Mouse (Mus musculus): ENCODE results near the gene Vps53. TPM values are rescaled to one million over a fixed set of nuclear protein-coding genes. Genes with fewer than 3 reads are reported as not detected.
A peak's percentile ranks its signal among the peaks of the same experiment; 100 is the strongest.

Vps53 gene
- total RNA-seq, 2 experiments from 2014 or later: 90.3 to 94.4 TPM

- no peak for DNase-seq (ENCODE audit: extremely low spot score in 1 of 2, low spot score in 1 of 2)
Measured at GRCm38 (mm10) chr11:76170207-76170606, 9.2 kb downstream of the Vps53 start.

DNA sequence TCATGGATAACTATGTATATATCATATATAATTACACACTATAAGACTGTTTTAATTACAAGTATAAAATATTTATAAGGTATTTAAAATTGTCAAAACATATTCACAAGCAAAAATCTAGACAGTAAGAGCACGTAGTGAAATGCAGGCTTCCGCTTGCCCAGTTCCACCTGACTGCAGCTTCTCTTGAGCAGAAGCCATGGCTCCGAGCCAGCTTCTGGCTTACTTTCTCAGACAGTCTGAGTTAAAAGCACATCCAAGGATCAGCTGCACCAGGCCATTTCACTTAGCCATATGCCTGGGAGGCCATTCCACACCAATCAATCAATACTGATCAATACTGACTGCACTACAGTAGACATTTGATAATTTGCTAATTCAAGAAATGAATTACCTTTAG lies 10.5 kb downstream of the Vps53 start:
- DNase-seq (ENCODE audit: extremely low spot score in 1 of 2, low spot score in 1 of 2): no peak

DNA sequence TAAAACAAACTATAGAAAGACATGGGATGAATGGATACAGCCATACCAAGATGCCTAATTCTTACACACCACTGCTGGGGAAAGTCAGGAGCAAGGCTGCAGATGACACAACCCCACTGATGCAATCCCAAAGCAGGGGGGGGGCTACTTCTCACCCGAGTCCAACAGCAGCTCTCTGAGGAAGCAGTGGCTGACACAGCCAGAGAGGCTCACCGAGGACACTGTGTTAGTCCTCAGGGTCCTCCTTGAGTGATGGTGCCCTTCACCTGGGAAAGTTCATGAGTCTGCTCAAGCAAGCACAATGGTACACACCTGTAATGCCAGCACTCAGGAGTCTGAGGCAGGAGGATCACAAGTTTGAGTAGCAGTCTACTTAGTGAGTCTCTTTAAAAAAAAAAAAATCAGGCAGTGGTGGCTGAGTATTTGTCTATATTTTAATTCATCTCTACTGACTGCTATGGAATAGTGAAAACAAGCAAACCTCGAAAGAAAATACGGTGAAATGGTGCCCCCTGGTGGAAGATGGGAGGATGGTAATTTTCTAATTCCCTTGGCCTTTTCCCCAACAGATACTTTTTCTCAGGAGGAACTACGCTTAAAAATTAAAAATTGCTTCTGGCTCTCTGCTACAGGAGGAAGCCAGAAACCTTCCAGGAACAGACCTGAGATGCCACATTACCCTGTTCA lies 12.2 kb downstream of the Vps53 start:
- peak; percentile 67 to 84 for DNase-seq (ENCODE audit: extremely low spot score in 1 of 2, low spot score in 1 of 2)

DNA sequence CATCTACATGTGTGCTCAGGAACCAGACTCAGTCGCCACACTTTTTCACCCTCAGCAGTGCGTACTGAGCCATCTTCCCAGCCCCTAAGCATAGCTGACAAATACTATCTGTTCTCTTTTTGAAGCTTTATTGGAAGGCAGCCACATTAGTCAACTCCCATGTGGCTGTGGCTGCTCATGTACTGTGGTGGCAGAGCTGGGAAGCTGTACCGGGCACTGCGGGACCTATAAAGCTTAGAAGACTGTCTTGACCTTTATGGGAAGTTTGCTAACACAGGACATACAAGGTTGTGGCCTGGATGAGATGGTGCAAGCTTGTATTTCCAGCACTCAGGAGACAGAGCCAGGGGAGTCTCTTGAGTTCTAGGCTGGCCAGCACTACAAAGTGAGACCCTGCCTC lies 12.8 kb downstream of the Vps53 start:
- DNase-seq (ENCODE audit: extremely low spot score in 1 of 2, low spot score in 1 of 2): no peak

DNA sequence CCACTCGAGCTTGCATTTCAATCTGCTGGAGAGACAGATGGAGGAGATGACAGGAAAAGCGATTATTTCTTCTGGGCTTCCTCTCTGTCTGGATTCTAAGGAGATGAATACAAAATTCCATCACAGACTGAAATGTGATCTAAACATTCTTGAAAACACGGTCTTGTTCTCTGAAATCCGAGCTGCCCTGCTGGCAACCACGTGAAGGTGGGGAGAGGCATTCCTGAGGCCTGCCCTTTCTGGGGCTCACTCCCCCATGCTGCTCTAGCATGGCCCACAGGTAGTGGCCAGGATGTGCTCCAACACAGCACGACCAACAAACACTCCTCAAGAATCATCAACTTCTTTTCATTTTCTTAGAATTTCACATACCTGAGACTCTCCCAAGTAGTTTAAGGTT lies 19.2 kb downstream of the Vps53 start:
- DNase-seq (ENCODE audit: extremely low spot score in 1 of 2, low spot score in 1 of 2): no peak

GRCm38 (mm10) chr11:76158375-76158774 lies 21.1 kb downstream of the Vps53 start:
- DNase-seq (ENCODE audit: extremely low spot score in 1 of 2, low spot score in 1 of 2): no peak

DNA sequence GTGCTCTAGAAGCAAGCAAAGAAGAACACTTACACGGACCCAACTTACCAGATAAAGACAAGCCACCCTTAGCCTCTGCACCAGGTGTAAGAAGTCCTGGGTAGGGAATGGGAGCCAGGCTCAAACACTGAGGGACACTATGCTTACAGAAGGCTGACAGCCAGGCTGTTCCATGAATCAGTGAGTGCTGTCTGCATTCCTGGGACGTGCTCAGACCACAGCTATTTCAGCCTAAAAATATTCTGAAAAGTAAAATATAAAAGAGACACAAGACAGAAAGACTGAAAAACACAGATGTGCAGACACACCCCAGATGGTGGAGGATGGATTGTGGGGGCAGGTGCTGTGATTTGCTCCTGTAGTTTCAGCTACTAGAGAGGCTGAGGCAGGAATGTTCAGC lies 24.6 kb downstream of the Vps53 start:
- no peak for DNase-seq (ENCODE audit: extremely low spot score in 1 of 2, low spot score in 1 of 2)

DNA sequence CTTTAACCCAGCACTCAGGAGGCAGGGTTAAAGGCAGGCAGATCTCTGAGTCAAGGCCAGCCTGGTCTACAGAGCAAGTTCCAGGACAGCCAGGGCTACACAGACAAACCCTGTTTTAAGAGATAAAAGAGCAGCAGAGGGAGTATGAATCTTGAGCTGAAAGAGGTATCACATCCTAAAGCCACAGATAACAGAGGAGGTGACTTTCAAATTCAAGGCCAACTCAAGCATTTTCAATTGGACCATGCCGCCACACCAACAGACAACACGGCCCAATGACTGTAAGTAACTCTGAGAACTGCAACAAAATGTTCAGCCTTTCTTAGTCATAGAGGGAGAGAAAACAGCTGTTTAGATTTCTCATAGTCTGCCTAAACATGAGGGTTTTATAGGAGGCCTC lies 25.2 kb downstream of the Vps53 start:
- no peak for DNase-seq (ENCODE audit: extremely low spot score in 1 of 2, low spot score in 1 of 2)

DNA sequence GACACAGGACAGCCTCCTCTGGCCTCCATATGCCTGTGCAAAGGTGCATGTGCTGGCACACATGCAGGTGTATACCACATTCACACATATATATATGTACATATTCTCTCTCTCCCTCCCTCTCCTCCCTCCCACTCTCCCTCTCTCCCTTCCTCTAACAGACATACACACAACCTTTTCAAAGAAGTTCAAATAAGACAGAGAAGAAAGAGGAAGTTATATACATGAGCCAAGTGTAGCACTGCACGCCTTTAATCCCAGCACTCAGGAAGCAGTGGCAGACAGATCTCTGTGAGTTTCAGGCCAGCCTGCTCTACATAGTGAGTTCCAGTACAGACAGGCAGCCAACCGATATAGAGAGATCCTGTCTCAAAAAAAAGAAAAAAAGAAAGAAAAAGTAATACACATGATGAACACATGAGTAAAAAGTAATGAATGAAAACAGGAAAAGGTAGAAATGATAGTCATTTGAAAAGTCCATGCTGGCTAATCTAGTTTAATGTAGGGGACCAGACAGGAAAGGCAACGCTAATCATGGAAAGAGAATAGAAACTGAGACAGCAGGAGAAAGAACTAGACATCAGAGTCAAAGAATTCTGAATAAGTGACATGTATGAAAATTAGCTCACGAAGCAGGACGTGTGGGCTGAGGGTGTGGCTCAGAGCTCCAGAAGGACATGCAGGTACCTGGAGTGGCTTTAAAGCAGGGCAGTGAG lies 26.1 kb downstream of the Vps53 start:
- no peak for DNase-seq (ENCODE audit: extremely low spot score in 1 of 2, low spot score in 1 of 2)

GRCm38 (mm10) chr11:76150980-76151379 lies 28.5 kb downstream of the Vps53 start:
- DNase-seq (ENCODE audit: extremely low spot score in 1 of 2, low spot score in 1 of 2): no peak

DNA sequence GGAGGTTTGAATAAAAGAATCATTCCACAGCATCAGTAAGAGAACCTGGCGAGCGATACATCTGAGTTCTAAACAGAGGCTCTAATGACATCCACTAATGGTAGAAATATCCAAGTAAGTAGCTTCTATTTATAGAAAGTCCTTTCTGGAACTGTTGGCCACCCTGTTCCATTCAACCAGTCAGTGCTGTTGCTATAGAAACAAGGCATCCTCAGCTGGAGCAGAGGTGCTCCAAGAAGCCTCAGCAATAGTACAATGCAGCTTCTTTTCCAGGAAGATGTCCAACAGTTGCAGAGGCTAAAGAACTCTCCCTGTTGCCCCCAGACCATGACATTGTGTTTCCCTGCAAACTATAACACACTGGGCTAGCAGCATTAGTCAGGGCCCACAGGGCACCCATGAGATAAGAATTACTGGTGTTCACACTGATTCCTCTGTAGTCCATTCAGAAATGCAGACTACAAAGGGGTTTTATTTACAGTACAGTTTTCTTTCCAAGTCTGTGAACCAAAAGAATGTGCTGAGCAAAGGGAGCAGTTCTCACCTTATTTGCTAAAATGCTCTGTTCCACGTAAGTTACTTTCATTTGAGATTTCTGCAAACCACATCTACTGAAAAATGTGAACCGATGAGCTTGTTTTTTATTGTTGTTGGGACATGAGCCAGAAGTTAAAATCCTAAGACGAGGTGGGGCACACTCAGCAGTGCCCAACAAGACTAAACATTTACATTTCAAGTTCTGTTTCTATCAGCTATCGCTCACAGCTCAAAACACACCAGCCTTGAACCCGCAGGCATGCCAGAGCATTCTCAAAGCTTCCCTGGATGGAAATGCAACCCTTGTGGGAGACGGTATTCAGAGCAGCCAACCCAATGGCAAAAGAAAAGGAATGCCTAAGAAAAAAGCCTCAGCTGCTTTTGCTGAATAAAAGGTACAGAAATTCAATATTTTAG lies 31.1 kb downstream of the Vps53 start:
- DNase-seq (ENCODE audit: extremely low spot score in 1 of 2, low spot score in 1 of 2): no peak

GRCm38 (mm10) chr11:76146187-76147010 lies 33.0 kb downstream of the Vps53 start:
- DNase-seq (ENCODE audit: extremely low spot score in 1 of 2, low spot score in 1 of 2): no peak

GRCm38 (mm10) chr11:76145169-76145568 lies 34.3 kb downstream of the Vps53 start:
- no peak for DNase-seq (ENCODE audit: extremely low spot score in 1 of 2, low spot score in 1 of 2)

GRCm38 (mm10) chr11:76144386-76144785 lies 35.1 kb downstream of the Vps53 start:
- DNase-seq (ENCODE audit: extremely low spot score in 1 of 2, low spot score in 1 of 2): no peak

DNA sequence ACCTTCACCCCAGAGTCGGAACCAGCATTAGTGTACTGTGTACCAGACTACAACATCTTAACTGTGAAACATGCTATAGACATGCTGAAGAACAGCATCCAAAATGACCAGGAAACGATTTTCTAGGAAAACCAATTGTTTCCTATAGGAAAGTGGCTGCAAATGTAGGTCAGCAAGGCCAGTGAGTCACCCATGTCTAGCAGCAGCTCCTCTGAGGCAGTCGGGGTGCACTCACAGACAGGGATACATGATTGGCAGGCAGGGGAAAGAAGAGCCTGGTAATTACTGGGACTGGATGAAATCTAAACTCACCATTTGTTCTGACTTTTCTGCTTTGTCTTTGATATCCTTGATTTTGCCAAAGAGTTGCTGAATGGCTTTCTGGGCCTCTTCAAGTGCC lies 41.5 kb downstream of the Vps53 start:
- no peak for DNase-seq (ENCODE audit: extremely low spot score in 1 of 2, low spot score in 1 of 2)

- DNase-seq (ENCODE audit: extremely low spot score in 1 of 2, low spot score in 1 of 2): no peak
Measured at GRCm38 (mm10) chr11:76135641-76136437, 43.6 kb downstream of the Vps53 start.

DNA sequence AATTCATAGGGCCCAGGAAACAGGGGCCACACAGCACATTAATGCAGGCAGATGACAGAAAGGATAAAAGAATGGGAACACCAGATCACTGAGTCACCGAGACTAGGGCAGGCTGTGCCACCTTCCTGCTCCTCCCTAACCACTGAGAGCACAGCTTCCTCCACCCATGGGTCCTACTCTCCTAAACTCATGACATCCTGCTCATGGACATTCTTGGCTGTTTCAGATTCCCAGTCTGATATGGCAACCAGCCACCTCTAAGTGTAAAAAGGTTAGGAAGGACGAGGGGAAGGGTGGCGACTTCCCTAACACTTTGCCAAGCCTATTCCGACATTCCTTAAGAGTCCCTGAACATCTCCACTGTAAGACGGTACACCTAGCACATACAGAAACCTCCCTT lies 48.6 kb downstream of the Vps53 start:
- DNase-seq (ENCODE audit: extremely low spot score in 1 of 2, low spot score in 1 of 2): no peak

DNA sequence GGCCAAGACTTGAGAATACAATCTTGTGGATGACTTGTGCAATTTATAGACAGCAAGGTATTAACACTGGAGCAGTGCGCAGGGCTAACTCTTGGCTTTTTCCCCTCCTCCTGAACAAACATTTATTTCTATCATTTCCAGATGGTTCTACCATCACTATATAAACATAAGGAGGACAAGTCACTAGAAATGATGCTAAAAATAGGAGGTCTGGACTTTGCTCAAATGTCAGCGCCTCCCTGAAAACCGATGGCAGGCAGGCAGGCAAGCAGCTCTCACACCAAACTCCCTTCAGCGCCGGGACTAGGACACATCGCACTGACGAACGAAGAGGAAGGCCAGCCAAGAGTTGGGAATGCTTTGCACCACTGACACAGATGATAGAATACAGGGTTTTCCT lies 54.1 kb downstream of the Vps53 start:
- no peak for DNase-seq (ENCODE audit: extremely low spot score in 1 of 2, low spot score in 1 of 2)

GRCm38 (mm10) chr11:76123517-76123916 lies 55.9 kb downstream of the Vps53 start:
- no peak for DNase-seq (ENCODE audit: extremely low spot score in 1 of 2, low spot score in 1 of 2)
